Mouse (Mus musculus): ENCODE measurements around the gene Olfr869.

The Olfr869 gene

GRCm38 (mm10) chr9:20128709-20129108, at the start of gene Olfr869:
Gene Olfr869 (plus strand): TSS chr9:20129009.
- no peak for DNase-seq (ENCODE audit: low spot score in 2 of 2)

DNA sequence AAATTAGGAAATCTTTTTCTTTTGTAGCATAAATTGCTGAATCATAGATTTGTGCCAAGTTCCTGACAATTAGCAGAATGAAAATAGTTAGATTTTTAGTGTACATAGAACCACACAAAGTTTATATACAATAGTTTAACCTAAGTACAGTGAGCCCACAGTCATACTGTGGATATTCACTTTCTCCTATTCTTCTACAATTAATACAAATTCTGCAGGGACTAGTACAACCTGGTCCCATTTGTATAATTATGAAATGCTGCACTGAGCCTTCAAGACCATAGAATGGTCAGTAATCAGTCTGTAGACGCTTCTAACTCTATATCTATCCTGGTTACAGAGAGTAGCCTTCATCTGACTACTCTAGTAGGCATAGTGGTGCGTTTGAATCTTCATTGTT, 30.5 kb upstream of the Olfr869 start, which contains the start of gene Olfr868:
TSS of gene Olfr868 (plus strand) at position 301 of the 400 bp plus-strand sequence.
- no peak for DNase-seq (ENCODE audit: low spot score in 2 of 2)

DNA sequence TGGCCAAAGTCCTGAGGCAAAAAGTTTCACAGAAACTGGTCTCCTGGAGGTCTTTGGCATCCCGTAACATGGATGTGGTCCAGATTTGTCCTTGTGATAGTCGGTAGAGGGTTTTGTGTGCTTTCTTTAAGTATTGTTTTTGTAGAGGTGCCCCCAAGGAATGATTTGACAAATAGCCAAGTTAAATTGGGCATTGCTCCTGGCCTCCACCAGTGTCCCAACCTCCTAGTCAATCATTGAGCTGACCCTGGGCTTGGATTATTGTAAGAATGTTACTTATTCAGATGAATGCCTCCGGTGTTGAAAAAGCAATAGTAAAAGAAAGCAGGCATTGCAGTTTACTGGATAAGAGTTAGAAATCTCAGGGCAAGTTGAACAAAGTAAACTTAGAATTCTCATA, 20.9 kb downstream of the Olfr869 start:
- no peak for DNase-seq (ENCODE audit: low spot score in 2 of 2)

DNA sequence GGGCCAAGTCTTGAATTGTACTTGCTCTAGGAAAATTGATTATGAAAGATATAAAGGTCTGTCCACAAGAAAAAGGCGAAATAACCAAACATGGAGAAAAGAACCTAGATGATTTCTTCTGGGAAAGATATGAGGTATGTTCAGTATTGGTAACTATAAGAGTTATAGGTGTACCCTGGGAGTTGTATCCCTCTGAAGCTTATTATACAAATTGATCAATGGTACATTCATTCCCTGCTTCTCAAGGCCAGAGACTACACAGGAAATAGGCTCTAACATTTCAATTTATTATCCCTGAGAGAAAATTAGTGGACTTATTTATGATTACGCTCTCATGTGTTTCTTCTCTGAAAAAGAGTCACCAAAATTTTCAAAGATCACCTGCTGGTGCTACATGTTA, 45.1 kb downstream of the Olfr869 start, which contains the start of gene Olfr870:
TSS of gene Olfr870 (minus strand) at position 101 of the 400 bp plus-strand sequence.
- no peak for DNase-seq (ENCODE audit: low spot score in 2 of 2)

- no peak for DNase-seq (ENCODE audit: low spot score in 2 of 2)
These were observed 50.7 kb downstream of the Olfr869 start for GRCm38 (mm10) chr9:20179463-20179862.

All from heart, adult 9 months (tissue).